Mouse (Mus musculus) c-Kit-positive CD71-negative TER-119-negative erythroid progenitor cells, embryonic 14.5 days (primary cell): Measurements from ENCODE around the gene Rtl6.
A peak's percentile ranks its signal among the peaks of the same experiment; 100 is the strongest.

Experiments
- DNase-seq: peaks from one replicate; pipeline ENCODE4 v3.0.0-alpha.2; 2013; ENCODE audit warnings: low read depth

The Rtl6 gene

GRCm38 (mm10) chr15:84537117-84537516 is 20.5 kb downstream of the Rtl6 start:
- no peak for DNase-seq

- DNase-seq: no peak
Measured at GRCm38 (mm10) chr15:84536611-84537010, 21.0 kb downstream of the Rtl6 start.

- DNase-seq: no peak
Measured at GRCm38 (mm10) chr15:84535953-84536352, 21.7 kb downstream of the Rtl6 start.

GRCm38 (mm10) chr15:84532211-84532610 is 25.4 kb downstream of the Rtl6 start:
- no peak for DNase-seq

- no peak for DNase-seq
Measured at GRCm38 (mm10) chr15:84531535-84531934, 26.1 kb downstream of the Rtl6 start.

- no peak for DNase-seq
Measured at GRCm38 (mm10) chr15:84526921-84527320, 30.7 kb downstream of the Rtl6 start.

- DNase-seq: no peak
Measured at GRCm38 (mm10) chr15:84525222-84525883, 32.3 kb downstream of the Rtl6 start.

- no peak for DNase-seq
Measured at GRCm38 (mm10) chr15:84522953-84523689, 34.5 kb downstream of the Rtl6 start.

GRCm38 (mm10) chr15:84521486-84521885 is 36.1 kb downstream of the Rtl6 start:
- no peak for DNase-seq

GRCm38 (mm10) chr15:84518540-84518939 is 39.1 kb downstream of the Rtl6 start:
- no peak for DNase-seq

GRCm38 (mm10) chr15:84512626-84513296 is 44.9 kb downstream of the Rtl6 start:
- DNase-seq: peak; percentile 14

GRCm38 (mm10) chr15:84509981-84510380 is 47.6 kb downstream of the Rtl6 start:
- DNase-seq: no peak

GRCm38 (mm10) chr15:84509161-84509560 is 48.5 kb downstream of the Rtl6 start:
- DNase-seq: no peak

GRCm38 (mm10) chr15:84506026-84506425 is 51.6 kb downstream of the Rtl6 start:
- no peak for DNase-seq

GRCm38 (mm10) chr15:84504895-84505294 is 52.7 kb downstream of the Rtl6 start:
- no peak for DNase-seq
